Mouse (Mus musculus) c-Kit-positive CD71-positive TER-119-negative erythroid progenitor cells, embryonic 14.5 days (primary cell): Measurements from ENCODE around the gene Casq1.

Experiments
- DNase-seq: peaks from one replicate; pipeline ENCODE4 v3.0.0-alpha.2; 2013; ENCODE audit warnings: low read depth

Casq1 gene

GRCm38 (mm10) chr1:172206141-172206917, 13.3 kb downstream of the Casq1 start, which contains the start of gene Pea15a:
Gene Pea15a (minus strand): TSS chr1:172206804.
- no peak for DNase-seq

GRCm38 (mm10) chr1:172205741-172206087, 14.0 kb downstream of the Casq1 start:
- DNase-seq: no peak

DNA sequence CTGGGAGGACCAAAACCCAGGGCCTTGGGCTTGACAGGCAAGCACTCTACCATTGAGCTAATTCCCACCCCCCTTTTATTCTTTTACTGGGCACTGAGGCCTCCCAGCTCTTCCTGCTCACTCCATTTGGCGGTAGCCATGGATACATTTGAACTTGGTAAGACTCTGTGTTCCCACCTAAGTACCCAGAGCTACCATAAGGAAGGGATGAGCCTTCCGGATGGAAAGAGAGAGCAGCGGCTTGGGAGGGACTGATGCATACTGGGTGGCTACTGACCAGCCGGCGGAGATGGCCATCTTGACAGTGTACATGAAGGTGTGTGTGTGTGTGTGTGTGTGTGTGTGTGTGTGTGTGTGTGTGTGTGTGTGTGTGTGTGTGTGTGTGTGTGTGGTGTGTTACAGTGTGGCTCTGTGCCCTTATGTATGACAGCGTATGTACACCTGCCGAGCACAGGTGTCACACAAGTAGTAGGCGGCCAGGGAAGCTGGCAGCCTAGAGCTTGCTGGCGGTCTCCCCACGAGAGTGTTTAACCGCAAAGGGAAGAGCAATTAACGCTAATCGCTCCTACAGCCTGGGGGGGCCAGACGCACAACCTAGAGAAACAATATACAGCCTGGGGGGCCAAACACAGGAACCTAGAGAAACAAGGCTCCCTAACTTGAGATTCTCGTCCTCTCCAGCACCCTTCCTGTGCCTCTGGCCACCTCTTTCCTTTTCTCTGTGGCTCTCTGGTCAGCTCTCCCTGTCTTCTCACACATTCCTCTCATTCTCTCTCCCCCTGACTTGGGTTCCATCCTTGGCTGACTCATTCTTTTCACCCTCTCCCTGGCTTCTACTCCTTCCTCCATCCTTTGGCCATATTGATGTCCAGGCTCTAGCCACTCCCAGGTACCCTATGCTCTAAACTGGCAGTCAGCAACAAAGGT, 14.6 kb downstream of the Casq1 start:
- no peak for DNase-seq

GRCm38 (mm10) chr1:172204033-172204813, 15.4 kb downstream of the Casq1 start:
- DNase-seq: no peak

DNA sequence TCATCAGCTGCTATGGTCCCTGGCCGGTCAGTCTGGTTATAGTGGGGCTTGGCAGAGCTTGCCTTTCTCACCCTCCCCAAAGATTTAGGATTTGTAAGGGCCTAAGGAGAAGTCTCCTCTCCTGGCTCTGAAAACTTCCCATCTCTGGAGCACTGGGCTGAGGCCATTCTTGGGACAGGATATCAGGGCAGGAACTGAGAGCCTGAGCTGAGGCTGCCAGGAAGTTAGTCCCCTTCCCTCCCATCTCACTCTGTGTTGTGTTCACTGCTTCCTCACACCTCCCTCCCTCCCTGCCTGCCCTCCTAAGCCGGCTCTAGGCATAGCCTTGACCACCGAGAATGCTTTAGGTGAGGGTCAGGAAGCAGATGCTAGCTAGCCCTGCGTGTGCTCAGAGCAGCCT, 16.1 kb downstream of the Casq1 start:
- no peak for DNase-seq

DNA sequence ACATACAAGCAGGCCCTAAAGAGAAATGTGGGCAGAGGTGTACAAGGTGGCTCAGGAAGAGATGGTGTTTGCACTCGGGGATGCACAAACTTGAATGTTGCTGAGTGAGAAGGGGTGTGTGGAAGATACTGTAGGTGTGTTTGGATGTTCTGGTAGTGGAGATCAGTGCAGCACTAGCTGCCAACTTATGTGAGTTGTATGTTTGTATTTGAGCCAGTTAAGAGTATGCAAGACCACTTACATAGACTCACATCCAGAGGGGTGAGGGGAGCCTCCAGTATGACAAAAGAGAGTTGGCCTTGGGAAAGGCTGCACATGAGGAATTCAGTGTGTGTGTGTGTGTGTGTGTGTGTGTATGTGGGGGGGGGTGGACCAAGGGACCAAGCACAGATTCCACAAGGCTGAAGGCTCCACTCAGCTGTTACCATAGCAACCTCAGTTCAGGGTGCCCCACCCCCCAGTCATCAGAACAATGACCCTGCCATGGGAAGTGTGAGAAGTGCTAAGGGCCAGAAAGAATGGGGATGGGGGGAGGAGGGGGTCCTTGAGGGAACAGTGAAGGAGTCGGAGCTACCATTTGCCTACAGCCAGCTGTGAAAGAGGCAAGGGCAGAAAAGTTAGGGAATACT, 16.7 kb downstream of the Casq1 start:
- DNase-seq: no peak

DNA sequence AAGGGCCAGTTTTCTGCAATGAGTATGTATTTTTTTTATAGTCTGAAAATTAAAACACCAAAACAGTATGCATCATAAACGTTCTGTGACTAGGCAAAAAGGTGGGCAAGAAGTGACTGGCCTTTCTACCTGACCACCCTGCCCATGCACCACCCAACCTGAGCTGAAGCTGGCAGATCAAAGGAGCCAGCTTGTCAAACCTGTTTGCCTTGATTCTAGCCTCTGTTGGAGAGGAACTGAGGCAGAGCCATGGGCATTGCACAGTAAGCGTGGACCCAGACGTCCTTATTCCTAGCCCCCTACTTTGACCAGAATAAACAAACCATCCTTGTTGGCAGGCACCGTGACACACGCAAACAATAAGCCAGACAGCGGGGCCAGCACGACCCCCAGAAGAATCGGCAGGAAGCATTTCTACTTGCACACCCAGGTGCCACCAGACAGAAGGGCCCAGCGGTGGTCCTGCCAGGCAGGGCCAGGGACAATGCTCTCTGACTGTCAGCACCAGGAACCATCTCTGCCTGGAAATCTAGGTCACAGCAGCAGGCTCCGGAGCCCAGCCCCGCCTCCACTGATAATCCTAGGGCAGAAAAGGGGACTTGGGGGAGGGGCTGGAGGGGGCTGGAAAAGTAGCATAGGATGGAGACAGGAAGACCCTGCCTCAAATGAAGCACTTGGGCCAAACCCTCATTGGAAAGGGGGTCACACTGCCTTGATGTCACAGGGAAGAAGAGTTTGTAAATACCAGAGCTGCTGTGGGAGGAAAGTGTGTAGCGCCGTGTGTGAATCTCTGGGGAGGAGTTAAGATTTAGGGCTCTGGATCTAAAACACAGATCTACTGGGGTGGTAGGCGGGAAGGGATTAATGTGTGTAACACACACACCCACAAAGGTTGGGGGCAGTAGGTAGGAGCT, 17.4 kb downstream of the Casq1 start:
- no peak for DNase-seq

- no peak for DNase-seq
These were observed 18.7 kb downstream of the Casq1 start for GRCm38 (mm10) chr1:172200871-172201447.

GRCm38 (mm10) chr1:172200161-172200560, 19.5 kb downstream of the Casq1 start:
- DNase-seq: no peak

DNA sequence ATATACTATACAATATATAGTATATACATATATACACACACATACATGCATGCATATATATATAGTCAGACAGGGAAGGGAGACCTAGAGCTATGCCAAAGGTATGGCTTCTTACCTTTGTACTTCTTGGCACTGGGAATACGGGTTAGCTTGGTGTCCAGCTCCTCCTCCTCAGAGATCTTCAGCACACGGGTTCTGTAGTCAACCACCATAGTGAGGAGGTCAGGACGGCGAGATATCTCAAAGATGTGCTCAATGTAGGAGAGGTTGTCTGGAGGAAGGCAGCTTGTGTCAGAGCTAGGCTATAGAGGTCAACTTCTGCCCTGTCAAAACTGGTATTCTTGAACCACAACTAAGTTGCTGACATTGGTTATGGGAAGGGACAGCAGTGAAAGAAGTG, 20.7 kb downstream of the Casq1 start:
- DNase-seq: no peak

DNA sequence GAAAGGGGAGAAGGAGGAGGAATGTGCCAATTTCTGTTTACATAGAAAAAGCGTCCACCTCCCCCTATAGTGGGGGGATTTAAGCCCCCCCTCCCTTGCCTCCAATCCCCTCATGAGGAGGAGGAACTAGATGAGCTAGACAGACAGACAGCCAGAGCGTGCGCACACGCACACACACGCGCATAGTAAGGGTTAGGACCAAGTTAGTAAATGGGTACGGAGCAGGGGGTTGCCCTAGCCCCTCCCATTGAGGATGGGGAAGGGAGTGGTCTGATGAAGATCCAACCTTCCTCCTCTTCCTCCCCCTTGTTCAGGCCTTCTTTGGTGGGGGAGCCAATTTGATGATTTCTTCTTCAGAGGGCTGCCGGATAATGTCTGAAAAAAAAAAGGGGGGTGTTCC, 21.4 kb downstream of the Casq1 start:
- DNase-seq: no peak

GRCm38 (mm10) chr1:172197851-172198250, 21.8 kb downstream of the Casq1 start:
- DNase-seq: no peak

GRCm38 (mm10) chr1:172197146-172197545, 22.5 kb downstream of the Casq1 start:
- DNase-seq: no peak

- DNase-seq: no peak
These were observed 25.2 kb downstream of the Casq1 start for GRCm38 (mm10) chr1:172194435-172194834.

DNA sequence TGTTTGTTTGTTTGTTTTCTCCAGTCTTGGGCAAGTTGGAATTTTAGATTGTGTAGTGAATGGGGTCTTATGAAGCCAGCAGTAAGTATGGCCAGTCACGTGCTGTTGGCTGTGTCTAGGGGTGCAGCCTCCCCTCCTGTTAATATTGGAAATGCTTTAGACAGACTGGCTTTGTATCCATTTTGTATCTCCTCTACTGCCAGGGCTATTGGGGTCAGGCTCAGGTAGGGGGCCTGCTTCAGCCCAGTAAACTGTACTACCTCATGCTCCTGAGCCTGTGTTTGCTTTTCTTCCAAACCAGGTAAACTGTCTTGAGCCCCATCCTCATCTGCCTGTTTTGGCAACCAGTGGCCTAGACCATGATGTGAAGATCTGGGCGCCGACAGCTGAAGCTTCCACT, 27.5 kb downstream of the Casq1 start:
- DNase-seq: no peak

GRCm38 (mm10) chr1:172191578-172191977, 28.1 kb downstream of the Casq1 start:
- DNase-seq: no peak

DNA sequence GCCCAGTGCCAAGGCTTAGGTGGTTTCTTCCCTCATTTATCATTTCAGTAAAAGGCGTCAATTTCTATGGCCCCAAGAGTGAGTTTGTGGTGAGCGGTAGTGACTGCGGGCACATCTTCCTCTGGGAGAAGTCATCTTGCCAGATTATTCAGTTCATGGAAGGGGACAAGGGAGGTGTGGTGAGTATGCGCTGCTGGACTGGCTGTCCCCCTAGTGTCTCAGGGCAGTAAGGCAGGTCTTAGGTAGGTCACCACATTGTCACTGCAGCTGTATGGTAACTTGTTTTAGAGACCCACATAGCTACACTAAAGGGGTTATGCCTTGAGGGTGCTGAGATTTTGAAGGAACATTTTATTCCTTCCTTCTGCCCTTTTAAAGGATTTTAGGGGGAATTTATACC, 30.8 kb downstream of the Casq1 start:
- no peak for DNase-seq

- no peak for DNase-seq
These were observed 33.0 kb downstream of the Casq1 start for GRCm38 (mm10) chr1:172186401-172187289.

DNA sequence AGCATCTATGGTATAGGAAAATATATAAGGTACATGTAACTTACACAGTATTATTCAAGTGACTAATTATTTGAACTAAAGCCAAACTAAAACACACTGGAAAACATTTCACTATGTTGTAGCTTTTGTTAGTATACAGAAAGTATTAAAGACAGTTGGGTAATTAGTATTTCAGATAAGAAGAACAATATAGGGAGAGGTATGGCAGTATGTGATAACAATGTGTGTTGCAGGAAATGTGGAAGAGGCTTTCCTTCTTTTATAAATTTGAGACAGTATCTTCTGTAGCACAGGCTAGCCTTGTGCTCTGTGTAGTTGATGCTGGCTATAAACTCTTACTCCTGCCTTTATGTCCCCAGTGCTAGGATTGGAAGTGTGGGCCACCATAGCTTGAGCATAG, 35.8 kb downstream of the Casq1 start:
- DNase-seq: no peak
